Mouse (Mus musculus): ENCODE data around the gene Dcp1a.

- no peak for TF ChIP-seq POLR2A (IDR thresholded peaks at IDR 0.05; ENCODE audit: insufficient read depth, low read length)
- no peak for TF ChIP-seq EP300 (IDR thresholded peaks at IDR 0.05; ENCODE audit: insufficient read depth, low read depth, low read length)
Measured at GRCm38 (mm10) chr14:30494998-30495397, 15.7 kb downstream of the Dcp1a start.
